Mouse (Mus musculus) heart, embryonic 16.5 days (tissue): ENCODE measurements at regions not wholly inside any gene's neighbourhood (a gene's known extent, or its start where the extent isn't known, plus 50 kb on each side); places are given as distances from the start of the nearest gene placed in this dataset.
"Not testable (repeated sequence)": the region's sequence is repeated elsewhere in the genome, so short reads cannot be mapped to it uniquely, and the experiment has no call there.

Experiments used
- ATAC-seq: fragments of 200-750 bp; cut with Nextera tagmentation; replicated peaks from 2 replicates; pipeline ENCODE4 v1.8.0; 2017; ENCODE audit warnings: moderate number of reproducible peaks; ENCODE audit not compliant: insufficient read depth, low FRiP score; ENCODE audit errors: extremely low read depth
- H3K27ac ChIP-seq: fragments of 300-500 bp; sonication (generic); 2 replicates; pipeline ENCODE4 v1.5.1; 2014; ENCODE audit warnings: mild to moderate bottlenecking, low read length, control low read depth, moderate library complexity
- H3K27me3 ChIP-seq: fragments of 300-500 bp; sonication (generic); 2 replicates; pipeline ENCODE4 v1.6.1; 2014; ENCODE audit warnings: low read length, mixed read lengths; ENCODE audit not compliant: control insufficient read depth, insufficient read depth
- H3K36me3 ChIP-seq: fragments of 300-500 bp; sonication (generic); 2 replicates; pipeline ENCODE4 v1.6.1; 2014; ENCODE audit not compliant: control insufficient read depth, insufficient read depth
- H3K4me1 ChIP-seq: fragments of 300-500 bp; sonication (generic); 2 replicates; pipeline ENCODE4 v1.6.1; 2014; ENCODE audit warnings: low read length, mixed read lengths; ENCODE audit not compliant: control insufficient read depth, insufficient read depth
- H3K4me2 ChIP-seq: fragments of 300-500 bp; sonication (generic); 2 replicates; pipeline ENCODE4 v1.6.1; 2014; ENCODE audit warnings: low read depth, mild to moderate bottlenecking, control low read depth, low read length
- H3K4me3 ChIP-seq: fragments of 300-500 bp; sonication (generic); 2 replicates; pipeline ENCODE4 v1.5.1; 2014; ENCODE audit warnings: mild to moderate bottlenecking, control low read depth, low read length
- H3K9ac ChIP-seq: fragments of 300-500 bp; sonication (generic); 2 replicates; pipeline ENCODE4 v1.6.1; 2014; ENCODE audit warnings: low read length, control low read depth
- H3K9me3 ChIP-seq: fragments of 300-500 bp; sonication (generic); replicated peaks from 2 replicates; pipeline ENCODE4 v1.6.1; 2016; ENCODE audit warnings: low read length; ENCODE audit not compliant: control insufficient read depth
- WGBS: fragments of 180-500 bp; shearing (Covaris S2); extraction: QIAGEN DNeasy Blood & Tissue Kit; methylation state at CpG from one replicate; pipeline ENCODE4 v1.1.7; 2014; 5-methylcytosine and 5-hydroxymethylcytosine counted together

GRCm38 (mm10) chr10:66714926-66715325 lies 381.0 kb upstream of the Jmjd1c start:
- H3K4me3 ChIP-seq, H3K9ac ChIP-seq, H3K27ac ChIP-seq, ATAC-seq, H3K4me1 ChIP-seq, H3K4me2 ChIP-seq, H3K36me3 ChIP-seq, H3K9me3 ChIP-seq, H3K27me3 ChIP-seq: not testable (repeated sequence)
- WGBS, result 83% methylated on average over 9 of the region's 9 CpGs

- 72% methylated on average over 7 of the region's 7 CpGs for WGBS
These were observed 378.0 kb upstream of the Jmjd1c start for GRCm38 (mm10) chr10:66717909-66718308.

DNA sequence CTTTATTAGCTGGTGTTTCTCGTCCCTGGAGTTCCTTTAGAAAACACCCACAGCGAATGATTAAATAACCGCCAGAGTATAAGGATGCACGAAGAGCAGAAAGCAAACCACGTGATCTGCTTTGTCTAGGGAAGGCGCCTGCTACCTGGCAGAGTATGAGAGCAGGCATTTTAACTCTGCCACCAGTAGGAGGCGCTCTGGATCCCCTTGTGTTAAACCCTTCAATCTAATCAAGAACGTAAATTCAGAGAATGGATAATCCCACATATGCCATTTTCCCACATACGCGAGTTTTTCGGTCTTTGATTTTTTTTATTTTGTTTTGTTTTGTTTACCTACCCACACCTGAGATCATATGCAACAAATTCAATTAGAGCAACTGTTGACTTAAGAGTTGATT lies 376.1 kb upstream of the Jmjd1c start:
- WGBS, result 91% methylated on average over 11 of the region's 11 CpGs
- Histone ChIP-seq H3K9ac (no peak overlapping the region), H3K27me3 (no peaks in the 10 kb centered on the region), H3K27ac (no peak overlapping the region), H3K36me3 (no peaks in the 10 kb centered on the region), H3K4me2 (no peak overlapping the region), H3K4me1 (no peaks in the 10 kb centered on the region), H3K4me3 (no peak overlapping the region), H3K9me3 (peaks cover 10% of the 10 kb centered on the region)
- ATAC-seq, result no peak

More at GRCm38 (mm10) chr10:66717909-66718308, 378.0 kb upstream of the Jmjd1c start:
- peaks cover 10% of the 10 kb centered on the region for H3K9me3 ChIP-seq
- no peaks in the 10 kb centered on the region for H3K4me1 ChIP-seq
- H3K36me3 ChIP-seq, result no peaks in the 10 kb centered on the region
- H3K9ac ChIP-seq, result no peak overlapping the region
- no peak overlapping the region for H3K4me2 ChIP-seq
- no peak overlapping the region for H3K4me3 ChIP-seq
- no peak for ATAC-seq
- no peak overlapping the region for H3K27ac ChIP-seq
- no peaks in the 10 kb centered on the region for H3K27me3 ChIP-seq

- Histone ChIP-seq H3K9ac (no peak overlapping the region), H3K27ac (no peak overlapping the region), H3K4me1 (no peaks in the 10 kb centered on the region), H3K9me3 (peaks cover 10% of the 10 kb centered on the region), H3K4me3 (no peak overlapping the region), H3K4me2 (no peak overlapping the region), H3K36me3 (no peaks in the 10 kb centered on the region), H3K27me3 (no peaks in the 10 kb centered on the region)
- 75% methylated on average over 5 of the region's 5 CpGs for WGBS
- ATAC-seq, result no peak
These were observed 362.3 kb upstream of the Jmjd1c start for GRCm38 (mm10) chr10:66733631-66734030.

GRCm38 (mm10) chr10:66734853-66735252 lies 361.1 kb upstream of the Jmjd1c start:
- H3K9me3 ChIP-seq, result peaks cover 6% of the 10 kb centered on the region
- H3K27me3 ChIP-seq, result no peaks in the 10 kb centered on the region
- H3K4me1 ChIP-seq, result no peaks in the 10 kb centered on the region
- no peak overlapping the region for H3K9ac ChIP-seq
- 55% methylated on average over 5 of the region's 5 CpGs for WGBS
- no peak overlapping the region for H3K4me3 ChIP-seq
- ATAC-seq, result no peak
- no peak overlapping the region for H3K27ac ChIP-seq
- no peak overlapping the region for H3K4me2 ChIP-seq
- no peaks in the 10 kb centered on the region for H3K36me3 ChIP-seq

- Histone ChIP-seq H3K4me3 (no peak overlapping the region), H3K27ac (no peak overlapping the region), H3K36me3 (no peaks in the 10 kb centered on the region), H3K27me3 (no peaks in the 10 kb centered on the region), H3K9ac (no peak overlapping the region), H3K4me2 (no peak overlapping the region), H3K9me3 (no peaks in the 10 kb centered on the region), H3K4me1 (no peaks in the 10 kb centered on the region)
- WGBS, result 78% methylated on average over 6 of the region's 7 CpGs
- ATAC-seq, result no peak
These were observed 356.9 kb upstream of the Jmjd1c start for GRCm38 (mm10) chr10:66739017-66739416.

DNA sequence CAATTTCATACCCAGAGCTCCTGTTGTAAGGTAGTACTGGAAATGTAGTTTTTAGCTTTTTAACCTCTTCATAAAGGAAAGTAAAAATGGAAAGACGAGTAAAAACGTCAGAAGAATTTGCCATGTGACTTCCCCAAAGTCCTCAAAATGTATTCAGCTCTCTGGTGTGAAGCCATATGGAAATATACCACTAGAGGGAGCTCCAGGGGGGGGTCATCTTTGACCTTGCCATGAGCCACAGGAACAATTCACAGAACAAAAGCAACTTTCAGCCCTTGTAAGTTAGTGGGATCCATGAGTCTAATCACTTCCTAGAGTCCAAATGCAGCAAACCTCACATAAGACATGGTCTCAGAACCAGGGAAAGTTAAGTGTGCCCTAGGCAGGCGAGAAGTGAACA lies 354.1 kb upstream of the Jmjd1c start:
- no peak for ATAC-seq
- no peak overlapping the region for H3K27ac ChIP-seq
- H3K27me3 ChIP-seq, result no peaks in the 10 kb centered on the region
- no peaks in the 10 kb centered on the region for H3K4me1 ChIP-seq
- no peak overlapping the region for H3K4me2 ChIP-seq
- H3K36me3 ChIP-seq, result no peaks in the 10 kb centered on the region
- H3K9me3 ChIP-seq, result no peaks in the 10 kb centered on the region
- H3K4me3 ChIP-seq, result no peak overlapping the region
- WGBS, result 50% methylated on average over 3 of the region's 3 CpGs
- H3K9ac ChIP-seq, result no peak overlapping the region

DNA sequence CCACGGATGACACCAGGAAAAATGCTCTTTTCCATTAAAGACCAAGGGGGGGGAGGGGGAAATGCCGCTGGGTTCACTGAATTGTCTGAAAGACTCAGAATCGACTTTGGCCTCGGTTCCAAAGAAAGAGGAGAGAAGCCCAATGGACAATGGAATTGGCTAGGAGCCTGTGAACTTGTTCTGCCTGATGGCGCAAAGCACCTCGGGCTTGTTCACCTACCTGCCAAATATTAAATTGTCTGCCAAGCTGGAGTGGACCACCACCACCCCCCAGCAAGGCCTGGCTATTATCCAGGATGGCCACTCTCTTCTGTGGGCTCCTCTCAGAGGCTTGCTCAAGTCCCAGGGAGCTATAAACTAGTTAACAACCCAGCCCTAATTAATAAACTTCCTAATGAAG lies 352.7 kb upstream of the Jmjd1c start:
- Histone ChIP-seq H3K4me1 (no peaks in the 10 kb centered on the region), H3K4me2 (no peak overlapping the region), H3K9me3 (no peaks in the 10 kb centered on the region), H3K9ac (no peak overlapping the region), H3K27me3 (no peaks in the 10 kb centered on the region), H3K36me3 (no peaks in the 10 kb centered on the region), H3K27ac (no peak overlapping the region), H3K4me3 (no peak overlapping the region)
- WGBS, result 89% methylated on average over 6 of the region's 6 CpGs
- no peak for ATAC-seq

DNA sequence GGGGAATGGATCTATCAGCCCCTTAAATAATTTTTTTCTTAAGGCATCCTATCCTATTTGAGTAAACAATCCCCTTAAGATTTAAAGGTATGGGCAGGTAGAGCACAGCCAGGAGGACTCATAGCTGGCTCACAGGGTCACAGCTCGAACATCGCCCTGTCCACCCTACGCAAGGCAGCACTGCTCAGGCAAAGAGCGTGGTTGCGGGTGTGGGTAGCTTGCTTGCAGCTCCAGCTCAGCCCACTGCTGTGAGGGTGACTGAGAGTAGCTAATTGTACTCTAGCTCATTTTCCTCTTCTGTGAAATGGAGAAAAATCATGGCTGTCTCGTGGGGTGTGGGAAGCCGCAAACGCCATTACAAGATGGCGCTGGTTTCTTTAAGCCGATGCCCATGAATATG lies 350.1 kb upstream of the Jmjd1c start:
- no peaks in the 10 kb centered on the region for H3K36me3 ChIP-seq
- no peaks in the 10 kb centered on the region for H3K27me3 ChIP-seq
- H3K27ac ChIP-seq, result no peak overlapping the region
- H3K9me3 ChIP-seq, result no peaks in the 10 kb centered on the region
- WGBS, result 92% methylated on average over 10 of the region's 10 CpGs
- H3K4me2 ChIP-seq, result no peak overlapping the region
- H3K4me1 ChIP-seq, result no peaks in the 10 kb centered on the region
- no peak overlapping the region for H3K4me3 ChIP-seq
- no peak overlapping the region for H3K9ac ChIP-seq
- no peak for ATAC-seq
